Mouse (Mus musculus) right cerebral cortex, postnatal 4 days (tissue): ENCODE results near the gene Hk2.

Experiments used
- DNase-seq: peaks from one replicate; pipeline ENCODE4 v3.0.0-alpha.2; 2022

Gene Hk2

GRCm38 (mm10) chr6:82769704-82770103, 4.5 kb downstream of the Hk2 start:
- no peak for DNase-seq

- DNase-seq: no peak
These were observed 6.3 kb downstream of the Hk2 start for GRCm38 (mm10) chr6:82767734-82768586.

- DNase-seq: no peak
These were observed 7.6 kb downstream of the Hk2 start for GRCm38 (mm10) chr6:82766636-82767035.

- no peak for DNase-seq
These were observed 9.0 kb downstream of the Hk2 start for GRCm38 (mm10) chr6:82765261-82765660.

GRCm38 (mm10) chr6:82763871-82764503, 10.3 kb downstream of the Hk2 start:
- no peak for DNase-seq

- no peak for DNase-seq
These were observed 11.5 kb downstream of the Hk2 start for GRCm38 (mm10) chr6:82762728-82763127.

- no peak for DNase-seq
These were observed 13.4 kb downstream of the Hk2 start for GRCm38 (mm10) chr6:82760749-82761357.

- DNase-seq: no peak
These were observed 15.0 kb downstream of the Hk2 start for GRCm38 (mm10) chr6:82759241-82759640.

GRCm38 (mm10) chr6:82756799-82757210, 17.4 kb downstream of the Hk2 start:
- DNase-seq: no peak

- DNase-seq: no peak
These were observed 18.0 kb downstream of the Hk2 start for GRCm38 (mm10) chr6:82756216-82756615.

- no peak for DNase-seq
These were observed 18.9 kb downstream of the Hk2 start for GRCm38 (mm10) chr6:82755338-82755737.

- no peak for DNase-seq
These were observed 19.5 kb downstream of the Hk2 start for GRCm38 (mm10) chr6:82754769-82755168.

- no peak for DNase-seq
These were observed 20.5 kb downstream of the Hk2 start for GRCm38 (mm10) chr6:82753638-82754361.

- no peak for DNase-seq
These were observed 21.2 kb downstream of the Hk2 start for GRCm38 (mm10) chr6:82753061-82753460.

- no peak for DNase-seq
These were observed 22.5 kb downstream of the Hk2 start for GRCm38 (mm10) chr6:82751791-82752190.

GRCm38 (mm10) chr6:82751031-82751430, 23.2 kb downstream of the Hk2 start:
- DNase-seq: no peak

- no peak for DNase-seq
These were observed 24.2 kb downstream of the Hk2 start for GRCm38 (mm10) chr6:82750063-82750462.

GRCm38 (mm10) chr6:82748106-82748672, 26.1 kb downstream of the Hk2 start:
- DNase-seq: no peak

GRCm38 (mm10) chr6:82747085-82747484, 27.2 kb downstream of the Hk2 start:
- no peak for DNase-seq

GRCm38 (mm10) chr6:82744553-82744952, 29.7 kb downstream of the Hk2 start:
- no peak for DNase-seq

- DNase-seq: no peak
These were observed 32.8 kb downstream of the Hk2 start for GRCm38 (mm10) chr6:82741518-82741880.

GRCm38 (mm10) chr6:82740868-82741517, 33.3 kb downstream of the Hk2 start:
- DNase-seq: no peak
